Mouse (Mus musculus) C2C12 (cell line): Measurements from ENCODE around the gene Prdm9.

Experiments used
- CEBPB ChIP-seq: IDR thresholded peaks from one replicate; pipeline ENCODE4 v1.6.1; 2011; ENCODE audit warnings: low read depth, mild to moderate bottlenecking, control low read depth, moderate library complexity
- CTCF ChIP-seq: IDR thresholded peaks from one replicate; pipeline ENCODE4 v1.5.1; 2011; ENCODE audit not compliant: control insufficient read depth, insufficient read depth, insufficient read length
- FOSL1 ChIP-seq: IDR thresholded peaks from one replicate; pipeline ENCODE4 v1.8.0; 2011; ENCODE audit warnings: mild to moderate bottlenecking, low read length; ENCODE audit not compliant: poor library complexity, insufficient read depth, severe bottlenecking
- MAX ChIP-seq: IDR thresholded peaks from one replicate; pipeline ENCODE4 v1.6.1; 2011; ENCODE audit warnings: mild to moderate bottlenecking, control low read depth
- MYOD1 ChIP-seq: IDR thresholded peaks from one replicate; pipeline ENCODE4 v1.6.1; 2011; ENCODE audit warnings: low read depth; ENCODE audit not compliant: control insufficient read depth, insufficient read length
- MYOG ChIP-seq: IDR thresholded peaks from one replicate; pipeline ENCODE4 v1.6.1; 2011; ENCODE audit not compliant: control insufficient read depth, insufficient read length; ENCODE audit errors: extremely low read depth
- USF1 ChIP-seq: IDR thresholded peaks from one replicate; pipeline ENCODE4 v1.6.1; 2011; ENCODE audit warnings: low read depth, mild to moderate bottlenecking, control low read depth, moderate library complexity

DNA sequence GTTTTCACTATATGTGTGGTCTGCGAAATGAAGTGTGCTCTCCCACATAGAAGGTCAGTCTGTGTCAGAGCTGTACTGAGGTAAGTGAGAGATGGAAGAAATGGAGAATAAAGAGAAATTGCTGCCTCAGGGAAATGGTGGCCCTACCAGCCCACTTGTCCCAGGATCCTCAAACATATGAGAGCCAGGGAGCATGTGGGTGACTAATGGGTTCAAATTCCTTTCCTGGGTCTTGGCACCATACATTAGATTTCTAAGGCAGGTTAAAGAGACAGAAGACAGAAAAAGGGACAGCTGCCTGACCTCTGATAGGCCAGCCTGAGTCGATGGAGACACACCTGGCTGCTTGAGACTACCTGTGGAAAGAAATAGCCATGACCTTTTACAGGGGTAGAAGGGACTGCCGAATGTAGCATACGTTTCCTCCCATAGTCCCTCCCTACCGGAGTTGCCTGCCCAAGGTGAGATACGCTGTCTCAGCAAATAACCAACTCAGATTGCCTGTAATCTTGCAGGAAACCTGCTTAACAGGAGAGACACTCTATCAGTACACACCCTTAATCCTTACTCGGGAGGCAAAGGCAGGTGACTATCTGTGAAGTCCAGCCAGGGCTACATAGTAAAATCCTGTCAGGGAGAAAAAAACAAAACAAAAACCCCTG lies 15.4 kb upstream of the Prdm9 start:
- TF ChIP-seq MYOD1 (no peak), CTCF (no peak), MAX (no peak), USF1 (no peak), CEBPB (no peak), MYOG (no peak), FOSL1 (no peak)
